Mouse (Mus musculus) limb, embryonic 13.5 days (tissue): ENCODE data around the gene Set. TPM values are rescaled to one million over a fixed set of nuclear protein-coding genes. Genes with fewer than 3 reads are reported as not detected.
A peak's percentile ranks its signal among the peaks of the same experiment; 100 is the strongest.

Experiments used
- ATAC-seq: fragments of 200-750 bp; cut with Nextera tagmentation; 2 replicates; pipeline ENCODE4 v1.8.0; 2017; ENCODE audit warnings: low read depth, moderate number of reproducible peaks, moderate TSS enrichment; ENCODE audit not compliant: low FRiP score
- H3K27ac ChIP-seq: fragments of 300-500 bp; sonication (generic); 2 replicates; pipeline ENCODE4 v1.5.1; 2015; ENCODE audit warnings: inconsistent platforms, mild to moderate bottlenecking, moderate library complexity
- H3K27me3 ChIP-seq: fragments of 300-500 bp; sonication (generic); 2 replicates; pipeline ENCODE4 v1.6.1; 2015; ENCODE audit warnings: mild to moderate bottlenecking, inconsistent platforms
- H3K36me3 ChIP-seq: fragments of 300-500 bp; sonication (generic); 2 replicates; pipeline ENCODE4 v1.6.1; 2015; ENCODE audit warnings: inconsistent platforms, mild to moderate bottlenecking, moderate library complexity
- H3K4me1 ChIP-seq: fragments of 300-500 bp; sonication (generic); 2 replicates; pipeline ENCODE4 v1.6.1; 2015; ENCODE audit warnings: inconsistent platforms
- H3K4me2 ChIP-seq: fragments of 300-500 bp; sonication (generic); replicated peaks from 2 replicates; pipeline ENCODE4 v1.6.1; 2015; ENCODE audit warnings: inconsistent platforms, mild to moderate bottlenecking, moderate library complexity
- H3K4me3 ChIP-seq: fragments of 300-500 bp; sonication (generic); 2 replicates; pipeline ENCODE4 v1.5.1; 2015; ENCODE audit warnings: moderate library complexity, mild to moderate bottlenecking, inconsistent platforms
- H3K9ac ChIP-seq: fragments of 300-500 bp; sonication (generic); 2 replicates; pipeline ENCODE4 v1.6.1; 2015; ENCODE audit warnings: mild to moderate bottlenecking, inconsistent platforms
- H3K9me3 ChIP-seq: fragments of 300-500 bp; sonication (generic); 2 replicates; pipeline ENCODE4 v1.6.1; 2016; ENCODE audit warnings: inconsistent platforms
- WGBS: fragments of 180-500 bp; shearing (Covaris S2); methylation state at CpG from one replicate; pipeline ENCODE4 v1.1.7; 2015; 5-methylcytosine and 5-hydroxymethylcytosine counted together
- polyA plus RNA-seq: library from polyadenylated mRNA; unstranded; fragments of >200 nt; fragmentation: Nextera tagmentation; extraction: Ambion mirVana; gene quantifications from 2 replicates; pipeline ENCODE4 v1.2.1, GENCODE M21; 2015

The Set gene
- polyA plus RNA-seq = 514 and 554 TPM in 2 replicates

DNA sequence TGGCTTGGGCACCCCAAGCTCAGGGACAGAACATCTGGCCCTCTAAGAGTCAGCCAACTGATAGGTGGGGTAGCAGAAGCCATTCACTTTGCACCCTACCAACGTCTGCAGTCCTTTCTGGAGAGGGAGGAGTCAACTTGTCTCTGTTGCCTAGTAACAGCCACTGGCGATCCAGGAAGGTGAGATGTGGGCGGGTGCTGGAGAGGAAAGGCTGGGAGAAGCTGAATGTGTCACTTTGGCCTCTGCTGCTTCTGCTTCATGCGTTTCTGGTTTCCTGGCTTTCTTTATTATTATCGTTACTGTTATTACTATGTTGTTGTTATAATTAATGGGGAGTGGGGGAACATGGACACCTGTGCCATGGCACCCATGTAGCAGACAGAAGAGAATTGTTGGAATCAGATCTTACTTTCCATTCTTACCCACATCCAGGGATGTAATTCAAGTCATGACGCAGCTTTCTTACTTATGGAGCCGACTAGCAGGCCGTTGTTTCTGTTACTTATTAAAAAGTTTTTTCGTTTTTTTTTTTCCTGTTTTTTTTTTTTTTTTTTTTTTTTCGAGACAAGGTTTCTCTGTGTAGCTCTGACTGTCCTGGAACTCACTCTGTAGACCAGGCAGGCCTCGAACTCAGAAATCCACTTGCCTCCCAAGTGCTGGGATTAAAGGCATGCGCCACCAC is at the start of gene Set:
Gene Set (plus strand): TSS at position 156 of the 682 bp plus-strand sequence.
- H3K4me2 ChIP-seq = no peak within 1 kb of the TSS
- no peaks in the 10 kb centered on the region for H3K36me3 ChIP-seq
- no peaks in the 10 kb centered on the region for H3K9me3 ChIP-seq
- no peaks in the 10 kb centered on the region for H3K27me3 ChIP-seq
- no peak for ATAC-seq
- H3K4me3 ChIP-seq = no peak within 1 kb of the TSS
- H3K4me1 ChIP-seq = peaks cover 12% of the 10 kb centered on the region
- H3K9ac ChIP-seq = no peak within 1 kb of the TSS
- 37% methylated on average over 12 of the region's 12 CpGs for WGBS
- no peak within 1 kb of the TSS for H3K27ac ChIP-seq

DNA sequence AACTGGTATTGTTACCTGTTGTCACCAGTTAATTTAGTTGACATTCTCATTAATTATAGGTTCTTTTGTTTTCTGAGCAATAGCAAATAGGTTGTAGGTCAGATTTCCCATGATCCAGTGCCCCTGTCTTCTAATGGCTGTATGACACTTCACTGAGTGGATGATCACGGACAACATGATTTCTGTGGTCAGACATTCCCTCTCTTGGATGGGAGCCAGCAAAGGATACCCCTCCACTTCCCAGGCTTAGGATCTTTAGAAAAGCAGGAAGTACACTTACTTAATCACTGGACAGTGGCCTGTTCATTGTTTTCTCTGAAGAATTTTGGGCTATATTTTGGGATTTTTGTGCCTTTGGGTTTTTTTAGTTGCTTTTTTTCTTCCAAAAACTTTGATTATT is 48.1 kb upstream of the Set start:
- Histone ChIP-seq H3K27me3 (no peaks in the 10 kb centered on the region), H3K9me3 (no peaks in the 10 kb centered on the region), H3K27ac (no peak overlapping the region), H3K9ac (no peak overlapping the region), H3K4me1 (no peaks in the 10 kb centered on the region), H3K4me3 (no peak overlapping the region), H3K4me2 (no peak overlapping the region), H3K36me3 (peaks cover 97% of the 10 kb centered on the region)
- ATAC-seq = no peak
- 76% methylated on average over 1 of the region's 1 CpGs for WGBS

DNA sequence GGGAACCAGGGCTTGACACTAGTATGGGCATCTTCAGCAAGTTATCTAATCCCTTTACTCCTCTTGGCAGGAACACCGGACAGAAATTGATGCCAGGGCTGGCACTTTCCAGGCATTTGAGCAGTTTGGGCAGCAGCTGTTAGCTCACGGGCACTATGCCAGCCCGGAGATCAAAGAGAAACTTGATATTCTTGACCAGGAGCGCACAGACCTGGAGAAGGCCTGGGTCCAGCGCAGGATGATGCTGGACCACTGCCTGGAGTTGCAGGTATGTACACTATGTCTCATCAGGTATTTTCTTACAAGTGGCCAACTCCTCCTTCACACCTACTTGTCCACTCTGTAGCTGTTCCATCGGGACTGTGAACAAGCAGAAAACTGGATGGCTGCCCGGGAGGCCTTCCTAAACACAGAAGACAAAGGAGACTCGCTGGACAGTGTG is 46.3 kb upstream of the Set start:
- 92% methylated on average over 8 of the region's 8 CpGs for WGBS
- no peak overlapping the region for H3K27ac ChIP-seq
- no peak for ATAC-seq
- peaks cover 98% of the 10 kb centered on the region for H3K36me3 ChIP-seq
- H3K9ac ChIP-seq = no peak overlapping the region
- no peaks in the 10 kb centered on the region for H3K4me1 ChIP-seq
- no peaks in the 10 kb centered on the region for H3K9me3 ChIP-seq
- H3K27me3 ChIP-seq = no peaks in the 10 kb centered on the region
- no peak overlapping the region for H3K4me2 ChIP-seq
- H3K4me3 ChIP-seq = no peak overlapping the region

DNA sequence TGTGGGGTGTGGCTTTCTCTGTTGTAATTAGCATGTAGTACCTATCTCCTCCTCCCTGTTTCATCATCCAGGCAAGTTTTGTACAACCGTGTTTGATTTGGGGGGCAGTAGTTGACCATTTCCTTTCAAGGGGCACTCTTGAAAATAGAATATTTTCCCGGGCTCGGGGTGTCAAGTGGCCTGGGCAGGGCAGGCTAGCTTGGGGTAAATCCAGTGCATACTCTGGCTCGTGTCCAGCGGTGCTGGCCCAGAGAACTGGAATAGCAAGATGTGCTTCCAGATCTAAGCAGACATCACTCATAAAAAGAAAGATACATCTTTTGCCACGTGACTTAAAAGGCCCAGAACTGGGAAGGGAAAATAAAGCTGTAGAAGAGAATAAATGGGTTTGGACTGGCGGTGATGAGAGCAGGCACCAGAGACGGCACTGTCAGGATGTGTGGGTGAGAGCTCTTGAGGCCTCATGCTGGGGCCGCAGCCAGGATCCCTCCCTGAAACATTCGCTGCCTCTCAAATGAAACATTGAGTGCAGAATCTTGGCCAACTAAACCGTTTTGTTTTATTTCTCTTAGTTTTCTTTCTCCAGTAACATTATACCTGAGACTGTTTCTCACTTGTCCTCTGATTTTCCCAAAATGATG is 42.7 kb upstream of the Set start:
- no peaks in the 10 kb centered on the region for H3K27me3 ChIP-seq
- H3K9me3 ChIP-seq = no peaks in the 10 kb centered on the region
- no peak overlapping the region for H3K27ac ChIP-seq
- no peak overlapping the region for H3K9ac ChIP-seq
- no peaks in the 10 kb centered on the region for H3K4me1 ChIP-seq
- H3K4me3 ChIP-seq = no peak overlapping the region
- 87% methylated on average over 11 of the region's 11 CpGs for WGBS
- H3K36me3 ChIP-seq = peaks cover 98% of the 10 kb centered on the region
- H3K4me2 ChIP-seq = no peak overlapping the region
- no peak for ATAC-seq

DNA sequence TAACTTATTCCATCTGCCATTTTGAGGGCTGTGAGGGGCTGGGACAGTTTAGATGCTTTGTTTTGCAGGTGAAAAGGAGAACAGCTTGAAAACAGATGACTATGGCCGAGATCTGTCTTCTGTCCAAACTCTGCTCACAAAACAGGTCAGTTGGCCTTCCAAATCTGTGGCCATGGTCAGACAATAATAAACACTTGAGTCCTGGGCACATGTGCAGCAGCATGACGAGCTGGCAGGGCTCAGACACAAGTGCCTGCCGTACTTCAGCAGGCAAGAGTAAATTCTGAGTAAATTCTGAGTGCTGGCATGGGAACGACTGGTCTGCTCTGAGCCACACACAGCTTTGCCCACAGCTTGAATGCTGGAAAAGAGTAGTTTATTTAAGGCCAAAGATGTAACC is 31.7 kb upstream of the Set start:
- H3K9ac ChIP-seq = no peak overlapping the region
- H3K36me3 ChIP-seq = peaks cover 99% of the 10 kb centered on the region
- no peak overlapping the region for H3K4me3 ChIP-seq
- no peak overlapping the region for H3K27ac ChIP-seq
- H3K27me3 ChIP-seq = no peaks in the 10 kb centered on the region
- H3K4me2 ChIP-seq = no peak overlapping the region
- H3K9me3 ChIP-seq = no peaks in the 10 kb centered on the region
- ATAC-seq = no peak
- WGBS = 86% methylated on average over 4 of the region's 4 CpGs
- H3K4me1 ChIP-seq = no peaks in the 10 kb centered on the region

DNA sequence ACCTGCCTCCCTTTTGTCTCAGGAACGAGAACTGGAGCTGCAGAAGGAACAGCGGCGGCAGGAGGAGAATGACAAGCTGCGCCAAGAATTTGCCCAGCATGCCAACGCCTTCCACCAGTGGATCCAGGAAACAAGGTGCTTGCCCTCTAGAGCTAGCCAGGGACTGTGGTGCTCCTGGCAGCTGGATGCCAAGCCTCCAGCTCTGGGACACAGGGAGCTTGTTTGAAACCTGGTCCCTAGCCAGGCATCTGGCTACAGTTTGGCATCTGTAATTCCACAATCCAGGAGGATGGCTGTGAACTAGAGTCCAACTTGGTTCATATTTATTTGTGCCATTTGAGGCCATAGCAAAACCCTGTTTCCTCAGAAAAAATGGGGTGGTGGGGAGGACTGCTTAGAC is 30.2 kb upstream of the Set start:
- Histone ChIP-seq H3K9ac (no peak overlapping the region), H3K9me3 (no peaks in the 10 kb centered on the region), H3K4me1 (no peaks in the 10 kb centered on the region), H3K4me2 (no peak overlapping the region), H3K36me3 (peaks cover 100% of the 10 kb centered on the region), H3K27me3 (no peaks in the 10 kb centered on the region), H3K27ac (no peak overlapping the region), H3K4me3 (no peak overlapping the region)
- ATAC-seq = no peak
- 96% methylated on average over 5 of the region's 5 CpGs for WGBS

DNA sequence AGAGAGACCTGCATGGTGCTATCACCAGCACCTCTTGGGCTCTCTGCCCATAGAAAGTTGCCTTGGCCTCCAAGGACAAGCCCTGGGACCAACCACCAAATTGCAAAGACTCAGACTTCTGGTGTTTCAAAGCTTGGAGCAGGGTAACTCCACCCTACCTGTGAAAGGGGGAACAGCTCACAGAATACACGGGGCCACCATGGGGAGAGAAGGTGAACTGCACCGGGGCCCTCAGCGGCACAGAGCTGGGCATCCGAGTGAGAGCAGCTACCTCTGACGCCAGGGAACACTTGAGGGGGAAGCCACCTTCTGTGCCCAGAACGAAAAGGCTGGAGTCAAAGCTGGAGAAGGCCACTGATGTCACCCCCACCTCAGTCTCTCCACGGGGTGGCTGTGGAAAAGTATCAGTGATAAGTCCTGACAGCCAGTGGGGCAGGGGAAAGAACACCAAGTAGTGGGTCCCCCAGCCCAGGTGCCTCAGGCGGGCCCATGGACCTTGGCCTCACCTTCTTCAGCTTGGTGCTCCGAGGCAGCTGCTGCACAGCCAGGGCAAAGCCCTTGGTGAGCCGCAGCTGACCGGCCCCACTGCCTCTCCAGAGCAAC is 24.8 kb upstream of the Set start:
- Histone ChIP-seq H3K4me1 (no peaks in the 10 kb centered on the region), H3K4me2 (no peak overlapping the region), H3K27ac (no peak overlapping the region), H3K9ac (no peak overlapping the region), H3K36me3 (peaks cover 82% of the 10 kb centered on the region), H3K4me3 (no peak overlapping the region), H3K9me3 (no peaks in the 10 kb centered on the region), H3K27me3 (no peaks in the 10 kb centered on the region)
- 66% methylated on average over 11 of the region's 11 CpGs for WGBS
- ATAC-seq = no peak

DNA sequence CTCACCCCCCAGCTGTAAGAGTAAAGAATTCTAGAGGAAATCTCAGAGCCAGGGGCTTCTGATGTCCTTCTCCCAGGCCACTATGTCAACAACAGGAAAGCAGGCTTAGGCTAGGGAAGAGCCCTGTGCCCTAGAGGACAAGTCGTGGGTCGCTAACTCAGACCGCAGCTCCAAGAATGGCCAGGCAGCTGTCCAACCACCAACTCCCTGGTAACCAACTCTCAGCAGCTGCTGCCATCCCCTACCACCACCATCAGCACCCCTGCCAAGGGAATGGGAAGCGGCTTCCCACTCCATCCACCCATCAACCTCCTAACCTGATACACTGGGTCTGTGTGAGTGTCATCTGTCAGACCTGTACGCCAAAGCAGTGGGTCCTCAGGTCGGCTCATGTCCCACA is 24.2 kb upstream of the Set start:
- H3K27me3 ChIP-seq = no peaks in the 10 kb centered on the region
- no peaks in the 10 kb centered on the region for H3K9me3 ChIP-seq
- peaks cover 82% of the 10 kb centered on the region for H3K36me3 ChIP-seq
- no peaks in the 10 kb centered on the region for H3K4me1 ChIP-seq
- H3K4me3 ChIP-seq = no peak overlapping the region
- H3K27ac ChIP-seq = no peak overlapping the region
- no peak for ATAC-seq
- 80% methylated on average over 6 of the region's 6 CpGs for WGBS
- no peak overlapping the region for H3K4me2 ChIP-seq
- no peak overlapping the region for H3K9ac ChIP-seq

DNA sequence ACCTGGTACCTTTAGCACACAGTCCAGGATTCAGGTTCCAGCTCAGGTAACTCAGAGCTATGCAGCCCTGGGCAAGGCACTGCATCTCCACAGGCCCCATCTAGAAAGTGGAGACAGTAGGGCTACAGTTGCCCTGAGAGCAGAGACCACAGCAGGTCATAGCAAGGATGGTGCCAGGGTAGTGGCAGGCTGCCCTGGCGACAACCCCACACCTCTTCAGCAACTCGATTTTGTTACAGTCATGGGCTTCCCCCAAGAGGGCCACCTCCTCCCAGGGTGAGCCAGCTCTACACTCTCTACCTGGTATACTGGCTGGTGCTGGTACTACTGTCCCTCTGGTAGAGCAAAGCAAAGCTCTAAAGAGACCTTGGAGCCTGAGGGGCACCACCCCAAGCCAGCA is 19.4 kb upstream of the Set start:
- no peak overlapping the region for H3K4me3 ChIP-seq
- no peak overlapping the region for H3K27ac ChIP-seq
- no peaks in the 10 kb centered on the region for H3K9me3 ChIP-seq
- H3K36me3 ChIP-seq = peaks cover 41% of the 10 kb centered on the region
- H3K9ac ChIP-seq = 0 out of 2 replicates have a peak overlapping the region, but pooled peaks have one; percentile 35
- no peak overlapping the region for H3K4me2 ChIP-seq
- WGBS = 58% methylated on average over 2 of the region's 2 CpGs
- H3K27me3 ChIP-seq = no peaks in the 10 kb centered on the region
- H3K4me1 ChIP-seq = 0 out of 2 replicates have a peak, but pooled peaks cover 2% of the 10 kb centered on the region
- no peak for ATAC-seq

DNA sequence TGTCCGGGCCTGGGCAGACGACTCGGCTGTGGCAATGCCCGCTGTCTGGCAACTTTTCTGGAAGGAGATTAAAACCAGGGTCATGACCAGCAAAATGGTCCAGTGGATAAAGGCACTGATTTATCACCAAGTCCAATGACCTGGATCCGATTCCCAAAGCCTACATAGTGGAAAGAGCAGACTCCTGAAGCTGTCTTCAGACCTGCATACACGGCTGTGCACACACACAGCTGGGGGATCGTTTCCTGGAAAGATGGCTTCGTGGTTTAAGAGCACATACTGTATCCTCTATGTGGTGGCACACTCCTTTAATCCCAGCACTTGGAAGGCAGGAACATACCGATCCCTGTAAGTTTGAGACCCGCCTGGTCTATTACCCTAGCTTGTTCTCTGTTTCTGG is 18.8 kb upstream of the Set start:
- Histone ChIP-seq H3K4me3 (no peak overlapping the region), H3K36me3 (peaks cover 35% of the 10 kb centered on the region), H3K9me3 (no peaks in the 10 kb centered on the region), H3K4me2 (no peak overlapping the region), H3K4me1 (0 out of 2 replicates have a peak, but pooled peaks cover 5% of the 10 kb centered on the region), H3K27me3 (no peaks in the 10 kb centered on the region), H3K9ac (no peak overlapping the region), H3K27ac (no peak overlapping the region)
- WGBS = 90% methylated on average over 10 of the region's 10 CpGs
- no peak for ATAC-seq

DNA sequence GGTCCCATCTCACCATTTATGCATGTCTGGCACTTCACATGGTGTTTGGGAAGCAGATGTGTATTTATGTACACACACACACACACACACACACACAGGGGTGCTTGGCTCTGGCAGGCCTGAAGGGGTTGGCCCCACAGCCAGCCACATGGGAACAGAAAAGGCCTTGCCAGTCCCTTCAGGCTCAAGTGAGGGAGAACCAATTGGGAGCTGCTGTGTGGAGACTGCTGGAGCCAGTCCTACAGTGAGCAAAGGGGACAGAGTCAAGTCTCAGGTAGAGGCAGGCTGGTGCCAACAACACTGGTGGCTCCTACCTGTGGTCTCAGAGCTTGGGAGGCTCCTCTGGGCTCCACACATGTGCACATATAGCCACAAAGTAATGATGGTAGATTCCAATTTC is 17.5 kb upstream of the Set start:
- Histone ChIP-seq H3K36me3 (peaks cover 31% of the 10 kb centered on the region), H3K9me3 (no peaks in the 10 kb centered on the region), H3K27ac (no peak overlapping the region), H3K9ac (no peak overlapping the region), H3K4me1 (0 out of 2 replicates have a peak, but pooled peaks cover 5% of the 10 kb centered on the region), H3K27me3 (no peaks in the 10 kb centered on the region), H3K4me2 (no peak overlapping the region), H3K4me3 (no peak overlapping the region)
- ATAC-seq = no peak

DNA sequence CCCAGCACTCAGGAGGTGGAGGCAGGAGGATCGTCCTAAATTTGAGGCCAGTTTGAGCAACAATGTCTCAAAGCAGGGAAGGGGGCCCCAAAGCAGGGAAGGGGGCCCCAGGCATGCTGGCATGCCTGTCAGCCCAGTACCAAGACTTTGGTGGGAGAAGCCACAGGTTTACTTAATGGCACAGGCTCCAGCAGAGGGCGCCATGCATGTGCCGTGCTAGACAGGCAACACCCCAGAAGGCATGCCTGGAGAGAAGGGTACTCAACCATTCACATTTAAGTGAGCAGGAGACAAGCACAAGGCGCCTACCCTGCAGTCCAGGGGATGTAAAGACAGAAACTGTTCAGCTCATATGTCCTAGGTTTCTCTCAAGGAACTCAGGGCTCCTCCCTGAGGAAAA is 14.7 kb upstream of the Set start:
- Histone ChIP-seq H3K4me1 (0 out of 2 replicates have a peak, but pooled peaks cover 6% of the 10 kb centered on the region), H3K27ac (no peak overlapping the region), H3K27me3 (no peaks in the 10 kb centered on the region), H3K4me2 (no peak overlapping the region), H3K9ac (0 out of 2 replicates have a peak overlapping the region, but pooled peaks have one; percentile 4), H3K9me3 (no peaks in the 10 kb centered on the region), H3K4me3 (no peak overlapping the region), H3K36me3 (peaks cover 28% of the 10 kb centered on the region)
- WGBS = 6% methylated on average over 4 of the region's 4 CpGs
- peak; percentile 51; the same call in 1 of the 2 replicates for ATAC-seq
